Mouse (Mus musculus) kidney, postnatal 4 days (tissue): ENCODE results near the gene Sik3.
A peak's percentile ranks its signal among the peaks of the same experiment; 100 is the strongest.

Experiments
- DNase-seq, 2 experiments: peaks; one replicate each; pipeline ENCODE4 v3.0.0; 2021; ENCODE audit warnings: mixed read lengths in 2 of 2

Sik3 gene

DNA sequence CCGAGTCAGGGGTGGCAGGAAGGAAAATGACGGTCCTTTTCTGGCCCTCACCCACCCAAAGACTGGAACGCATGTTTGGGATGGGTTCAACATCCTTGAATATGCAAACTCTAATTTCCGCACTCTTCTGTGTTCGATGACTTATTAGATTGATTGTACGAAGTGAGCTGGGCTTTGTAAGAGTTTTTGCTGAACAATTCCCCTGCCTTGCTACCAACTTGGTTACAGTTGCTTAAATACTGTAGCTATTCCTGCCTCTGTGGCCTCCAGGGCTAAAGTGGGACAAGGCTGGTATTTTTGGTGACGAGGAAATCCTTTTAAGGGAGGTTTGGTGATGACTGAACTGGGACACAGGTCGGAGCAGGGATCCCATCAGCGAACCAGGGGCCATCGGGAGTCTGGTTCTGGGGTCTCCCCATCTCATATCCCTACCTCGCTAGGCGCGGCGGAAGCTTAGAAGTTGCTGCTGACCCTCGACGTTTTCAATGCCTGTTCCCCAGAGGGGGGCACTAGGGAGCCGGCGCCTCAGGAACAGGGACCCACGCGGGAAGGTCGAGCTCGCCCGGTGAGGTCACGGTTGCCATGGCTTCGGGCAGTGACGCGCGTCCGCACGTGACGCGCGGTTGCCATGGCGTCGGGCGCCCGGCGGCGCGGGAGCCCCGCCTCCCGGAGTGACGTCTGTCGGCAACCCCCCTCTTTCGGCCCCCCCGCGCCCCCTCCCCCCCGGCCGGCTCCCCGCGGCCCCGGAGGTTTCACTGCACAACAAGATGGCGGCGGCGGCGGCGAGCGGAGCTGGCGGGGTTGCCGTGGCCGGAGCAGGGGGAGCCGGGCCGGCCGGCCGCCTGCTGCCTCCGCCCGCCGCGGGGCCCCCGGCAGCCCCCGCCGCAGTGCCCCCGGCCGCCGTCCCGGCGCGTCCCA, at the start of gene Sik3, which contains the start of gene Pafah1b2:
Gene Sik3 (plus strand): TSS at position 730 of the 918 bp plus-strand sequence.
Gene Pafah1b2 (minus strand): TSS at position 600 of the 918 bp plus-strand sequence.
- peak; percentile 95 to 97 for DNase-seq

DNA sequence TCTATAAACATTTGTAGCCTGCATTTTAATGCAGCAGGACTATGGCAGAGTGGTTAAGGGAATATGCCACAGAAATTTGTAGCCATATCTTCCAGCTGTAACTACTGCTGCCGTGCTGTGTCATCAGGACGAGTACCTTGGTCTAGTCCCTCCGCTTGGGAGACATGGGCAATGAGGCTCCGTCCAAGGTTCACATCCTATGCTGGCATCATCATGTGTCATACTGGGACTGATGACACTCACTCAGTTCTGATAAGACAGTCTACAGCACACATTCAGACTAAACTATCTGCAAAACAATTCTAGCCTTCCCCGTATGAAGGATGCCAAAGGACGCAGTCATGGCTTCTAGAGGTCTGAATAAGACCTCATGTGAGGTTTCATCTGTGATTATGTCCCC, 49.0 kb upstream of the Sik3 start:
- DNase-seq: no peak

DNA sequence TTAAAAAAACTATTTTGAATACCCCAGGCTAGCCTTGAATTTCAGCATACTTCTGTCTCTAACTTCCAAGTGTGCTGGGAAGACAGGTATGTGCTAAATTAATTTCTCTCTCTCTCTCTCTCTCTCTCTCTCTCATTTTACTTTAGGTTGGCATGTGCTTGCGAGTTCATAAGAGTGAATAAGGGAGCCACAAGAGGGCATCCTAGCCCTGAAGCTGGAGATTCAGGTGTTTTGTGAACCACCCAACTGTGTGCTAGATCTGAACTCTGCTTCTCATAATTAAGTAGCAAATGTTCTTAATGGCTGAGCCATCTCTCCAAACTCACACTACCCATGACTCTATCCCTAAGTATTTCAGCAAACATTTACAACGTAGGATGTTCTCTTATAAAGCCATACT, 35.7 kb upstream of the Sik3 start:
- DNase-seq: no peak

DNA sequence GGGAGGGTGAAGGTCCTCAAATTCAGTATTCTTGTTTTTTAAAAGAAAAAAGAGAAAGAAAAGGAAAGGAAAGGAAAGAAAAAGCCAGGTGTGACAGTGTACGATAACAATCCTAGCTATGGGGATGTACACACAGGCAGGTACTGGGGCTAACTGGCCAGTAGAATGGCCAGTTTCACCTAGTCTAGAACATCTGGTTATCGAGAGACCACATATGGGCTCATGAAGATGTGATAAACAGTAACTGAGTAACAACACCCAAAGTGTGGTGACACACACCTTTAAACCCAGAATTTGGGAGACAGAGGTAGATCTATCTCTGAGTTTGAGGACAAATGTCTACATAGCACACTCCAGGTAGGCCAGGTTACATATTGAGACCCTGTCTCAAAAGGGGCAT, 32.8 kb upstream of the Sik3 start:
- DNase-seq: no peak

DNA sequence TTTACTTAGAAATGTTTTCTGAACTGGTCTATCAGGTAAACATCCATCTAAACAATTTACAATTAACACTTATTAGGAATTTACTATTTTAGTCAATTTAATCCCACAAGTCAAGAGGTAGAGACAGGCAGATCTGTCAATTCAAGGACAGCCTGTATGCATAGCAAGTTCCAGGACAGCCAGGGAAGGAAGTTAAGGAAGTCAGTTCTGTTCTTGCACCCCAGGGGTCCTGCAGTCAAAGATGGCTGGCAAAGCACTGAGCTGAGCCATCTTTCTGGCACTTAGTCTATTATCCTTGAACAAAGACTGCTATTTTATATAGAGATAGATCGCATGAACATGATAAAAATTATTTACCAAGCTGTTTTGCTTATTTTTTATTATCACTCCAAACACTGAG, 32.0 kb upstream of the Sik3 start:
- DNase-seq: no peak

GRCm38 (mm10) chr9:45981331-45981730, 31.3 kb upstream of the Sik3 start:
- DNase-seq: no peak

DNA sequence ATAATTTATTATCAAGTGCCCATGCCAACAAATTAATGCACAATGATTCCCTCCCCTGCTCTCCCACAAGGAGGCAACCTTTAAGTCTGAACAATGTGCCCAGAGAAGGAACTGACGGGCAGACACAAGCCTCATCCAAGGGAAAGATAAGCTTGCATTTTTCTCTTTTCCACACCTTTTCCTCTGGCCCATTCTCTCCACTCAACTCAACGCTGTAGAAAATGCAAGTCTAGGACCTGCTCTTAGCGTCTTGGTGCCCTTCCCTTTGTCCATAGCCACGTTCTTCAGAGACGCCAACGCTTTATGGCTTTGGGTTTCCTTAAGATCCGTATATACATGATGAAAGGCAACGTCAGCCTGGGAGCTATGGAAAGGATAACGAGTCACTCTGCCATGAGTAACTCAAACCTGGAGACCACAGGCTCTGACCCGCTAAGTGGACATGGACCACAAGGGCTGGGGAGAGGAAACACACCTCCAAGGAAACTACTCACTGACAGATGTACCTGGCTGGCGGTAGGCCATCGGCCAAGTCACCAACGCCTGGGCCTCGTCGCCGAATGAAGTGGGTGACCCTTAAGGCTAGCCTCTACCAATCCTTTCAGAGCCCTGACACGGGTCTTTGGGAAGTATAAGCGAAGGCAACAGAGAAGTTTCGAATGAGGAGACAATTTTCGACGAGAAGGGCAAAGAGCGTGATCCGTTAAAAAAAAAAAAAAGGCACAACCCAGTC, 28.8 kb upstream of the Sik3 start:
- peak; percentile 19 to 43 for DNase-seq

DNA sequence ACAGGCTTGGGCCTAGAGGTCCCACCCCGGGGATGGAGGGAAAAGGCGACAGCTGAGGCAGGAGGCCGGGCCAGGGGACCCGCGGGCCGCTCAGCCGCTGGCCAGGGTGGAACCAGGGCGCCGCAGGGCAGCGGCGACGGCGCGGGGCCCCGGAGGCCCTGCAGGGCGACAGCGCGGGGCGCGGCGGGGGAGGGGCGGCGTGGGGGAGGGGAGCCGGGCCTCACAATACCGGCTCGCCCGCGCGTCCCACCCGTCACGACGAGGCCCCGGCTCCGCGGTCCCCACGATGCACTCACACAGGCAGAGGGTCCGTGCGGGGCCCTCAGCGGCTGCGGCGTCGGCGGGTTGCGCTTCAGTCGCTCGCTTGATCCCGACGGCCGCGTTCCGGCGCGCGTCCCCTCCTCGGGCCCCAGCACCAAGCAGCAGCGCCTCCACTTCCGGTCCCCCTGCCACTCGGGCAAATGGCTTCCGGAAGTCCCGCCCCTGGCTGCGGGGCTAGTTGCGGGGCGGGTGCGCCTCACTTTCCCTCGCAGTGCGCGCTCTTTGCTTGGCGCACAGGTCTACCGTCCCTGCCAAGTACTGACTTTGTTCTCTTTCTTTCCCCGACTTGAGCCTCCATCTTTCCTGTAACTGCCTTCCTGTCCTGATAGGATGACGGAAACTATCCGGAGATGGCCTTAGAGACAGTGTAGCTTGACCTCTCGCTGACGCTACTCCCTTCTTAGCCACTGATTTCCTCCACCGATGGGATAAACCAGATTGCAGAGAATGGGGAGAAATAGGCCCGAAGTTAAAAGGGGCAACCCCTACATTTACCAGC, 28.0 kb upstream of the Sik3 start:
- DNase-seq: peak; percentile 93 to 95

DNA sequence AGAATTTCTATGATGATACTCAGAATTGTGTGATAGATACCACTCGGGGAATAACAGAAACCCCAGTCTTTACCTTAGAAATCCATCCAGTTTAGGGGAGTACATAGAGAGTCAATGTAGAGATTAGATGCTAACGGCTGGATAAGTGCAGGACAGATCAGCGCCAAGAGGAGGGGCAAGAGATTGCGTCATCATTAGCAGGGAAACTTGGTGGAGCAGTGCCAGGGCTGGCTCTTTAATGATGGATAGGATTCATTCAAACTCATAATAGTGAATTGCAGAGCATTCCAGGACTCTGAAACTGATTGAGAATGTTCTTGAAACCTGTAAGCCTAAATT, 27.4 kb upstream of the Sik3 start:
- DNase-seq: peak; percentile 65 to 73

DNA sequence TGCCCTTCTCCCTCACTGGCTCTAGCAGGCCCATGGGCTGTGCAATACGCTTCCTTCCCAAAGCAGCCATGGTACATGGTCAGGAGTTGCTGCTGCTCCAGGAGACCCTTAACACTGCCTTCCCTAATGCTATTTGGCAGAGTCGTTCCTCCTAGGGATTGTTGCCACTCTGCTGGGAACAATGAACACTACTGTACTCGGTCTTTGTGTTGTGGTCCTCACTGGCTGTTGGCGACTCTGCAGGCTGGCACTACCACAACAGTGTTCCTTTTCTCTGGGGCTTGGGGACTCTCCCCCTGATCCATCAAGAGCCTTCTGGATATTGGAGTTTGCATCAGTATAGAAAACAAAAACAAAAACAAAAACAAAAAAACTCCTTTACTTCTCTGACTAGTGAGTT, 13.6 kb upstream of the Sik3 start:
- DNase-seq: no peak

- peak; percentile 90 to 94 for DNase-seq
Measured at GRCm38 (mm10) chr9:46003729-46004128, 8.9 kb upstream of the Sik3 start.

DNA sequence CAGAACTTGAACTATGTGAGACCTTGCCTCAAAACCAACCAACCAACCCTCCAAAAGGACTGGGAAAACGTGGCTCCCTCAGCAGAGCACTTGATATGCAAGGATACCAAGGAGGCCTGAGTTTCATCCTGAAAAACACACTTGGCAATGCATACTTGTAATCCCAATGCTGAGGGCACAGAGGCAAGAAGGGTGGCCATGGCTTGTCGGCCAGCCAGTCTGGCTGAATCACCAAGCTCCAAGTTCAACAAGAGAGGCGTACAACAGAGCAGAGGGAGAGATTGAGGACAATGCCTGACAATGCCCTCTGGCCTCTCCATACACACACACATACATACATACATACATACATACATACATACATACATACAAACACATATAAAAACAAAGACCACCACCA, 8.1 kb upstream of the Sik3 start:
- no peak for DNase-seq

GRCm38 (mm10) chr9:46006224-46006623, 6.4 kb upstream of the Sik3 start:
- DNase-seq: no peak

GRCm38 (mm10) chr9:46008931-46009668, 3.5 kb upstream of the Sik3 start:
- DNase-seq: no peak

GRCm38 (mm10) chr9:46009669-46009983, 3.0 kb upstream of the Sik3 start:
- DNase-seq: no peak

- no peak for DNase-seq
Measured at GRCm38 (mm10) chr9:46011094-46011970, 1.3 kb upstream of the Sik3 start.

DNA sequence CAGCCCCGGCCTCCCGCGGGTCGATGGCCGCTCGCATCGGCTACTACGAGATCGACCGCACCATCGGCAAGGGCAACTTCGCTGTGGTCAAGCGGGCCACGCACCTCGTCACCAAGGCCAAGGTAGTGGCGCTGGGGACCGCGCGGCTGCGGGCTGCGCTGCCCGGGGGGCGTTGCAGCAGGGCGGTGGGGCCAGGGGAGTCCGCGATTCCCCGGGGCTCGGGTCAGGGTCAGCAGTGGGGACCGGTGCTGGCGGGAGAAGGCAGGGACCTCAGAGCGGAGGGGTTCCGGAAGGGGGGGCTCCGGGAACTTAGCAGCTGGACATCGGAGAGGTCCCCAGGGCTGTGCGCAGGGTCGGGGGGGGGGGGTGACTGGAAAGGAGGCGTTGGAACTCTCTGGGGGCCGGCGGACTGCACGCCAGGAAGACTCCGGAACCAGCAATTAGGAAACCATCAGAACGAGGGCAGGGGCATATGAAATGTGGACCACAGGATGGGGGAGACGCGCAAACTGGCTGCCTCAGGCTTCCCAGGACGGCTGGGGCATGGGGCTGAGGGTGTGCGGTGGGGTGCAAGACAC, 478 bp downstream of the Sik3 start:
- DNase-seq: peak in 1 of 2 experiments; percentile 64

DNA sequence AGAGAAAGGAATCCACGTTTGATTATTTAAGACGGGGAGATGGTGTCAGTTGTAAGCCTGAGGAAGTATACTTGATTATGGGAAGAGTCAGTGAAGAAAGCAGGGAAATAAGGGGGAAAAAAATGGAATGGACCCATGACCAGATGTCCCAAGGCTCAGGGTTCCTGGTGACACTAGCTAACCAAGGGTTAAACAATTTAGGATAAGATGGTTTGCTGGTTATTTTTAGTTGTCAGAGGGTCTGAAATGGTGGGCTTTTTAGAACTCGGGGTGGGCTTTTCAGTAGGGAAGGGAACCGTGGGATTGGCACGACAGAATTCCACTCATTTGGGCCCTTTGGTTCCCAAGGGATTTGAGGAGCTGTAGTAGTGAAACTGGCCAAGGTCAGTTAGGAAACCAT, 996 bp downstream of the Sik3 start:
- no peak for DNase-seq

DNA sequence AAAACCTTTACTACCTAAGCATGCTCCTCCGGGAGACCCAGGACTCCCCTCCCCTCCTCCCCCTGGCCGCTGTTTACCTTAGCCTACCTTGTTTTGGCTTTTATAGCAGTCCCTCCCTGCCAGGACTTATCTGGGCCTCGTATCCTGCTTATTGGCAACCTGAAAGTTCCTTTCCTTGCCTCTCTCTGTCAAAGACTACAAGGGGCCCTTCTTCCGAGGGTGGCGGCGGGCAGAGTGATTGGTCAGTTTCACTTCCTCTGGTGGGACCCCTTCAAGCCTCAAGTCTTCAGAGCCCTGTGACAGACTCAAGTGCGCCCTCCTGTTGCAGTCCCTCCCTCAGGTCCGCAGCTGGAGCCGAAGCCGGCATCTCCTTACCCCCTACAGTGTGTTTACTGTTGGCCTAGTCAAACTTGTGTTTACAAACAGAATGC, 1.6 kb downstream of the Sik3 start:
- peak; percentile 69 to 80 for DNase-seq

- peak in 1 of 2 experiments; percentile 30 for DNase-seq
Measured at GRCm38 (mm10) chr9:46015081-46015551, 2.5 kb downstream of the Sik3 start.

- peak; percentile 74 to 76 for DNase-seq
Measured at GRCm38 (mm10) chr9:46015831-46016230, 3.2 kb downstream of the Sik3 start.
